Mouse (Mus musculus) heart, postnatal 0 days (tissue): Measurements from ENCODE around the gene Lrp1.

Source experiments
- CTCF ChIP-seq: IDR thresholded peaks from 2 replicates; pipeline ENCODE4 v1.5.1; 2016; ENCODE audit warnings: antibody characterized with exemption, control low read depth, low read depth
- EP300 ChIP-seq: IDR thresholded peaks from 2 replicates; pipeline ENCODE4 v1.6.1; 2016; ENCODE audit warnings: antibody characterized with exemption, low read depth

DNA sequence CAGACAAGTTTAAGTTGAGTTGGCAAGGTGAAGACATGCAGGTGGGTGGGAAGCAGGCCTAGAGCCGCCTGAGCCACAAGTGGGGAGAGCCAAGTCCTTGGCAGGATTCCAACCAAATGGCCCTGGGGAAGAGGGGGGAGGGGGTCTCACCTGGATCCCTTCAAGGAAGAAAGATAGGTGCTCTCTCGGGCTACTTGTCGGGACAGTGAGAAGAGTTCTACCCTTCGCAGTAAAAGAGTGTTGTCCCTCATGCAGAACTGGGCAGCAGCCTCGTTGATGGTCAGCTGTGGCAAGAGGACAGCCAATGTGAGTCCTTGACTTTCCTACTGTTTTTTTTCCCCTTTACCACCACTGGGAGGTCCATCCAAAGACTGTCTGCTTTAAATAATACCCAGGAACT, 42.6 kb upstream of the Lrp1 start:
- TF ChIP-seq CTCF (no peak), EP300 (no peak)
